Mouse (Mus musculus) layer of hippocampus, postnatal 25 days (tissue): ENCODE results near the gene Emc3. TPM values are rescaled to one million over a fixed set of nuclear protein-coding genes. Genes with fewer than 3 reads are reported as not detected.

Source experiments
- DNase-seq, 2 experiments: peaks; one replicate each; pipeline ENCODE4 v3.0.0; 2022; ENCODE audit warnings: mixed read lengths in 2 of 2, low spot score in 1 of 2; ENCODE audit errors: extremely low spot score in 1 of 2
- total RNA-seq, 2 experiments: library from RNA; stranded (reverse); gene quantifications; 2 replicates each; pipeline ENCODE4 v1.2.3; 2021

Emc3 gene
- total RNA-seq, 2 experiments from 2014 or later: 76.8 to 85.4 TPM

DNA sequence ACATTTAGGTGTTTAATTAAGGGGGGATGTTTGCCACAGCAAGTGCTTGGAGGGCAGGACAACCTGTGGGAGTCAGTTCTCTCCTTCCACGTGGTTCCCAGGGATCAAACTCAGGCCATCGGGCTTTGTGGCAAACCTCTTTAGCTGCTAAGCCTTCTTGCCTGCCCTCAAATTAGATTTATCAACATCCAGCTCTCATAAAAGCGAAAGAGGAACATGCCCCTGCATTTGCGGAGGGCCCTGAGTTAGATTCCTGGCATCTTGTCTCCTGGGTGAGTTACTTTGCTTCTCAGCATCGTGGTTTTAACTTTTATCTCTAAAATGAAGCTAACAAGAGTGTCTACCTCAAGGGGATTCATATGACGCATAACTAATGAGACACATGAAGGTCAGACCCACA lies 32.1 kb downstream of the Emc3 start:
- DNase-seq: no peak

DNA sequence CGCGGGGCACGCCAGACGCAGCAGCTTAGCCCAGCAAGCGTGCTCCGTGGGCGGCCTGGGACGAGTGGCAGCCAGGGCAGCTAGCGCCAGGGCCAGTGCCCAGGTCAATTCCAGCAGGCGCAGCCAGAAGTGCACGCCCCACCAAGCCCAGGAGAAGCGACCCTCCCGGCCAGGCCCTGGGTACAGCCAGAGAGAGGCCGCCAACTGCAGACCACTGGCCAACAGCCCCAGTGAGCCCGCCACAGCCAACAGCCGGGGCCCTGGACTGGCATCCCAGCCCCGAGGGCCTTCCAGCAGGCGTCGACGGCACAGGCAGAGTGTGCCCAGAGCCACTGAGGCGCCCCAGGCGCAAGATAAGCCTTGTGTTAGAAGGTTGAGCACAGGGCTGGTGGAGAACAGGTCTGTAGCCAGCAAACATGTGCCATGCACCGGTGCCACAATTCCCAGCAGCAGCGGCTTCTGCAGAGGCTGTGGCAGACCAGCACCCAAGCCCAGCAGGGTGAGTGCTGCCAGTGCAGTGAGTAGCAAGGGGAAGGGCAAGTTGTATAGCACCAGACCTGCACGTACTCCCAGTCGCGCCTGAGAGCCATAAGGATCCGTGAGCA lies 36.3 kb downstream of the Emc3 start:
- DNase-seq: no peak

DNA sequence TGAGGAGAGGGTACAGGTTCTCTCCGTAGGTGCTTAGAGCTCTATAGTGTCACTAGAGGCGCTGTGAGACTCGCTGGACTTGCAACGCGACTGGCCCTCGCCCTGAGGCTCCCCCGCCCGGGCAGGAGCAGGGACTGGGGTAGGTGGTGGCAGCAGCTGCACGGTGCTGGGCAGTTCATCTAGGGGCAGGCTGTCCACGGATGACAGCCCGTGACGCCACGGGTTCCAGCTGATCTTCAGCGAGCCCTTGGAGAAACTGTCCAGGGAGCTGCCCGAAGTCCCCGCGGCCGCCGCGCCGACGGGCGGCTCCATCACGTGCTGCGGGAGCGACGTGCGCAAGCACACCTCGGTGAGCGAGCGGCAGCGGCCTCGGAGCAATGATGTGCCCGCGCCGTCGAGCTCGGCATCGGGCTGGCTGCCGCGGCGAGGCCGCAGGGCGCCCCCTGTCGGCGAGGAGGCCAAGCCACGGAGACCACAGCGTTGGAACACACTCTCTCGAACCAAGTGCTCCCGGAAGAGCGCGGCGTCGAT lies 37.1 kb downstream of the Emc3 start:
- DNase-seq: peak; percentile 68 to 69

DNA sequence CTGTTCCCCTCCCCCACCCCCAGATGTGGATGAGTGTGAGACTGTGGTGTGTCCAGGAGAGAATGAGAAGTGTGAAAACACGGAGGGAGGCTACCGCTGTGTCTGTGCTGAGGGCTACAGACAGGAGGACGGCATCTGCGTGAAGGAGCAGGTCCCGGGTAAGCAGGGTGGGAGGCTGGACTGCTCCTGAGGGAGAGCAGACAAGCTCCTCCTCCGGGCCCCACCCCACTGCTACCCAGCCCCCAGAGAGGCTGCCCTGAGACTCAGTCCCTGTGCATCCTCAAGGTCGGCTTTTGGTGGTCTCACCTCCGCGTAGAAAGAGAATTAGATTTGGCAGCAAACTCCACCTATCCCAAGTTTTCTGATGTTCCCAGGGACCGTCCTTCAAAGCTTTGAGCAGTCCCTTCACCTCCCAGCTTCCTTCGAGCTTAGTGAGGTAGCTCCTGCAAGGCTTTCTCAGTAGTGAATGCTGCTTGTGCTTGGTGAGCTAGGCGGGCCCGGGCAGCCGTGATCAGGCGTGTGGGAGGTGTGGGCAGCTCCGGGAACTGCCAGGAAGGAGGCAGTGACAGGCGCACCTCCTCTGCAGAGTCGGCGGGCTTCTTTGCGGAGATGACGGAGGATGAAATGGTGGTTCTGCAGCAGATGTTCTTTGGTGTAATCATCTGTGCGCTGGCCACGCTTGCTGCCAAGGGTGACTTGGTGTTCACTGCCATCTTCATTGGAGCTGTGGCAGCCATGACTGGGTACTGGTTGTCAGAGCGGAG lies 39.2 kb downstream of the Emc3 start:
- peak; percentile 34 to 37 for DNase-seq

DNA sequence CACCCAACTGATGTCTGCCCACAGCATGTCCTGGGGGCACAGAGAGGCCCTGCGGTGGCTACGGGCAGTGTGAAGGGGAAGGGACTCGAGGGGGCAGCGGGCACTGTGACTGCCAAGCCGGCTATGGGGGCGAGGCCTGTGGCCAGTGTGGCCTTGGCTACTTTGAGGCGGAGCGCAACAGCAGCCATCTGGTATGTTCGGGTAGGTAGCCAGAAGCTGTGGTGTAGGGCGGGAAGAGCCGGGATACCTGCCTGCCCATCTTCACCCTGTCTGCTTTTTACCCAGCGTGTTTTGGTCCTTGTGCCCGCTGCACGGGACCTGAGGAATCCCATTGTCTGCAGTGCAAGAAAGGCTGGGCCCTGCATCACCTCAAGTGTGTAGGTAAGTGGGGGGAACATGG lies 42.0 kb downstream of the Emc3 start:
- no peak for DNase-seq

DNA sequence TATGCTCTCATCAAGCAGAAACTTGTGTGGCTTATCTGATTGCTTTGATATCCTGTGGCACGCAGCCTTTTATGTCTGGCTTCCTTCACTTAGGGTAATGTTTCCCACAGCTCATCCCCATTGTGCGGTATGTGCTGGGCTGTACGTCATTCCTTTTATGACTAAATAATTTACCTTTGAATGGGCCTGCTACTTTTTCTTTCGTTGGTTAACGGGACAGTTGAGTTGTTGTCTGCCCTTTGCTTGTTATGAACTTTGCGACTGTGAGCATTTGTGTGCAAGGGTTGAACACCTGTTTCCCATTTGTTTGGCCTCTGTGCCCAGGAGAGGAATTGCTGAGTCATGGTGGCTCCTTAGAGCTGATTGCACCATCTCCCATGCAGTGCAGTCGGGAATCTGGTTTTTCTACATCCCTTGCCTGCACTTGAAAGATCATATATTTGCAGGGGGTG lies 44.3 kb downstream of the Emc3 start:
- DNase-seq: no peak

DNA sequence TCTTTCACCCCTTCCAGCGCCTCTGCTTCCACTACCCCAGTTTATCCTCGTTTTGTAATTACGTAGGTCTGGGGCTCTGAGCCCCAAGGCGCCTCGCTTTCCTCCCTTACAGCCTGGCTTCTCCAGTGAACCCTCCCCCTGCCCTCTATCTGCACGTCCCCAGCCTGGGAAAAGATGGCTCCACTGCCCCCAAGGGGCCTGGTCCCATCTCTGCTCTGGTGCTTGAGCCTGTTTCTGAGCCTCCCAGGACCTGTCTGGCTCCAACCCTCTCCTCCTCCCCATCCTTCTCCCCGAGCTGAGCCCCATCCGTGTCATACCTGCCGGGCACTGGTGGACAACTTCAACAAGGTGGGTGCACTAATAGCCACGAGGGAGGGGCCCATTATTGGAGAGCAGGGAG lies 47.7 kb downstream of the Emc3 start:
- no peak for DNase-seq

DNA sequence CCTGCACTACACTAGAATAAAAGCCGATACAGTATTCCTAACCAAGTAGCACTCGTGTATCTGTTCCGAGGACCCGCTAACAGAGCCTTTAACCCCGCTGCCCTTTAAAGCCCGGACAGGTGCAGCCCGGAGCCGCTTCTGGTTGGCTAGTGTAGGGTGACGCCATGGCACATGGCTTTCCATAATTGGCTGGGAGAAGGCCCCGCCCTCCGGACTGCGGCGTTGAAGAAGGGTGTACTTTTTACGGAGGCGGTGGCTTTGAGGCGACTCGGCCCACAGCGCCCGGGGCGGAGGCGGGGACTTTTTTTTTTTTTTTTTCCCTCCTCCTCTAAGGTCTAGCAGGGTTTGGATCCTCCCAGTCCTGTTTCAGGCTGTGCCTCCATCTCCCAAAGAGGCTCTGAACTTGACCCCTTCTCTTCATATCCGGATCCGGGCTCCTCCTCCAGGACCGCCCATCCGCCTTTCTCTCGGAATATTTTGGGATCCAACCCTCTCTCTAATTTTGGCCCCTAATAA lies 48.3 kb downstream of the Emc3 start, which contains the start of gene Creld1:
TSS of gene Creld1 (plus strand) at position 198 of the 516 bp plus-strand sequence.
- peak; percentile 78 to 81 for DNase-seq

DNA sequence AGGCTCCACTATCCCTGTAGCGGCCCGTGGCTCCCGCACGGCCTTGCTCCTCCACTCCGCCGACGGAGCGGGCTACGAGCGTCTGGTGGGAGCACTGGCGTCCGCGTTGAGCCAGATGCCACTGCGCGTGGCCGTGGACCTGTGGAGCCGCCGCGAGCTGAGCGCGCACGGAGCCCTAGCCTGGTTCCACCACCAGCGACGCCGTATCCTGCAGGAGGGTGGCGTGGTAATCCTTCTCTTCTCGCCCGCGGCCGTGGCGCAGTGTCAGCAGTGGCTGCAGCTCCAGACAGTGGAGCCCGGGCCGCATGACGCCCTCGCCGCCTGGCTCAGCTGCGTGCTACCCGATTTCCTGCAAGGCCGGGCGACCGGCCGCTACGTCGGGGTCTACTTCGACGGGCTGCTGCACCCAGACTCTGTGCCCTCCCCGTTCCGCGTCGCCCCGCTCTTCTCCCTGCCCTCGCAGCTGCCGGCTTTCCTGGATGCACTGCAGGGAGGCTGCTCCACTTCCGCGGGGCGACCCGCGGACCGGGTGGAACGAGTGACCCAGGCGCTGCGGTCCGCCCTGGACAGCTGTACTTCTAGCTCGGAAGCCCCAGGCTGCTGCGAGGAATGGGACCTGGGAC lies 48.9 kb downstream of the Emc3 start:
- DNase-seq: peak in 1 of 2 experiments; percentile 41

DNA sequence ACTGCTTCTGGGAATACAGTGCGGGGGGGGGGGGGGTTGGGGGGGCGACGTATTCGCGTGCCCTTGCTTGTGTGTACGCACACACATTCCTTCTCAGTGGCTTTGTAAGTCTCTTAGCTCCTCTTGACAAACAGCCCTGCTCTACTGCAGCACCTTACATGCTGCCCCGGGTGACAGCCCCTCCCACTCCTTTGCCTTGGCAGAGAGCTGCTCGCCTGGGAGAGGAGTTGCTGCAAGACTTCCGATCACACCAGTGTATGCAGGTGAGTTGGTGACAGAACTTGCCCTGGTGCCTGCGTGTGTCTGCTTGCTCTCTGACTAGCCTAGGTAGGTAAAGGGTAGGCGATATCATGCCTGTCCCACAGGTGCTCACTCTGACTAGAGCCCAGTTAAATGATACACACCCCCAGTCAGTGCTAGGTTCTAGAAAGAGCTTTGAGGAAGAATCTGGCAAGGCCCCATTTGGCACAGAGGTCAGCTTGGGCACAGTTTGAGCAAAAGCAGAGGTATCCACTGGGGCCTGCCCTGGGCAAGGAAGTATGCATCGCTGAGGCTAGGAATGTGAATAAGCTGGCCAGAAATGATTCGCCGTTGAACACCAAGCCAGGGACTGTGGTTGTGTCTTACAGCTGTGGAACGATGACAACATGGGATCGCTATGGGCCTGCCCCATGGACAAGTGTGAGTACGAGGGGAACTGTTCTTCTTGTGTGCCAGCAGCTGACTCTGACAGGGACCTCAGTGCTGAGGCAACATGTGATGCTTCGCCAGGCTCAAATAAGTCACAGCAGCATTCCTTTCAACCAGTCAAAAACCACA lies 50.7 kb downstream of the Emc3 start:
- no peak for DNase-seq

DNA sequence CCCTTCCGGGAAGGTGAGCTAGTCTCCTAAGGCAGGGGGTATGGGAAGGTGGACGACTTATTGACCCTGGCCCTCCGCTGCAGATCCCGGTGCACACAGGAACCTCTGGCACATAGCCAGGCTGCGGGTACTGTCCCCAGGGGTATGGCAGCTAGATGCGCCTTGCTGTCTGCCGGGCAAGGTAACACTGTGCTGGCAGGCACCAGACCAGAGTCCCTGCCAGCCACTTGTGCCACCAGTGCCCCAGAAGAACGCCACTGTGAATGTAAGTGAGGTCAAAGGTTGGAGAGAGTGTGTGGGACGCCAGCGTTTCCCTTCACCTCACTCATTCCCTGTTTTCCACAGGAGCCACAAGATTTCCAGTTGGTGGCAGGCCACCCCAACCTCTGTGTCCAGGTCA lies 52.5 kb downstream of the Emc3 start:
- no peak for DNase-seq

DNA sequence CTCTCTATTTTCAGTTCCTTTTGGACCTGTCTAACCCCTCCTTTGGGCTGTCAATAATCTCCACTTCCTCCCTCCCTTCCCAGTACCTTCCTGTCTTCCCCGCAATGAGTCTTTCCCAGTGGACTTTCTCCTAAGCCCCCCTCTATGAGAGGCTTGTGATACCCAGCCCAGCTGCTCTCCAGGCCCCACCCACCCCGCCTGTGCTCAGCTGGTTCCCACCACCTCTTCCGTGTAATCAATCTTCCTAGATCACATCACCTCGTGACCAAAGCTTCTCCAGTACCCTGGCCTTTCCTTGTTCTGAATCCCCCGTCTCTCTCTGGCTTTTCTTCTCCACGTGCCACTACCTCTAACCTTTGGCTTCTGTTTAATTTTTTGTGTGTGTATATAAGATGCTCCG lies 54.1 kb downstream of the Emc3 start:
- DNase-seq: no peak

DNA sequence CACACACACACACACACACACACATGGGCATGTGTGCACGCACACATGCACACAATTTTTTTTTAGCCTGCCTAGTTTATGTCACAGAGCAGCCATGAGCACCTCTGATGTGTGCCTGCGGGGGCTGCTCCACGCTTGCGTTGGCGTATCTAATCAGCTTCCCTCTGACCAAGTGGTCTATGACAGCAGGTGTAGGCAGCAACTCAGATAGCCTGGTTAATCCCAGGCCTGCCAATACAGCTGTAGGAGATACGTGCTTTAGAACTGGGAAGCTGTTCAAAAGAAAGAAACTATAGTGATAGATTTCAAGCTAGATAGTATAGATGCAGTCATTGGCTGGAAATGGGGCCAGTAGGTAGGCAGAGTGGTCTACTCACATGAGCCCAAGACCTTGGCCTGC lies 57.7 kb downstream of the Emc3 start:
- DNase-seq: no peak

DNA sequence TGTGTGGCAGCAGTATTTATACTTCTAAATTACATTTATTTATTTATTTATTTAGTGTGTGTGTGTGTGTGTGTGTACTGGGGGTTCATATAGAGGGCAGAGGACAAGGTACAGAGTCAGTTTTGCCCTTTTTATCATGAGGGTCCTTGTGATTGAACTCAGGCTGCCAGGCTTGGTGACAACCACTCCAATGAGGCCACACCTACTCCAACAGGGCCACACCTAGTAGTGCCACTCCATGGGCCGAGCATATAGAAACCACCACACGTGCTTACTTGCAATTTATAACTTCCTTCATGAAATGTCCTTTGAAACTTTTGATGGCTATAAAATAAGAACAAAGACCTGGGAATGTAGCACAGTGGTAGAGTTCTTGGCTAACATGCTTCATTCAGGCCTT lies 58.2 kb downstream of the Emc3 start:
- DNase-seq: no peak

DNA sequence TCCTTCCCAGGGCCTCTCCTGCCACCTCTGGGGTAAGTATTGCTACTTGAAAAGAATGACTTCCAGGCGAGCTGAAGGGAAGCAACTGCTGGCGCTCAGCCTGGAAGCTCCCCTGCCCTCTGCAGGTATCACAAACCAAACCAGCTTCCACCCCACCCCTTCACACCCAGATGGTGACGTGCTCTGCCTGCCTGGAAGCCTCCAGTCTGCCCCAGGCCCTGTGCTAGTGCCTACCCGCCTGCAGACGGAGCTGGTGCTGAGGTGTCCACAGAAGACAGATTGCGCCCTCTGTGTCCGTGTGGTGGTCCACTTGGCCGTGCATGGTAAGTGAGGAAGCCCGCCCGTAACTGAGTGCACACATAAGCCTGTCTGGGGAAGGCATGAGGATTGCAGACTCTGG lies 59.4 kb downstream of the Emc3 start:
- DNase-seq: no peak

DNA sequence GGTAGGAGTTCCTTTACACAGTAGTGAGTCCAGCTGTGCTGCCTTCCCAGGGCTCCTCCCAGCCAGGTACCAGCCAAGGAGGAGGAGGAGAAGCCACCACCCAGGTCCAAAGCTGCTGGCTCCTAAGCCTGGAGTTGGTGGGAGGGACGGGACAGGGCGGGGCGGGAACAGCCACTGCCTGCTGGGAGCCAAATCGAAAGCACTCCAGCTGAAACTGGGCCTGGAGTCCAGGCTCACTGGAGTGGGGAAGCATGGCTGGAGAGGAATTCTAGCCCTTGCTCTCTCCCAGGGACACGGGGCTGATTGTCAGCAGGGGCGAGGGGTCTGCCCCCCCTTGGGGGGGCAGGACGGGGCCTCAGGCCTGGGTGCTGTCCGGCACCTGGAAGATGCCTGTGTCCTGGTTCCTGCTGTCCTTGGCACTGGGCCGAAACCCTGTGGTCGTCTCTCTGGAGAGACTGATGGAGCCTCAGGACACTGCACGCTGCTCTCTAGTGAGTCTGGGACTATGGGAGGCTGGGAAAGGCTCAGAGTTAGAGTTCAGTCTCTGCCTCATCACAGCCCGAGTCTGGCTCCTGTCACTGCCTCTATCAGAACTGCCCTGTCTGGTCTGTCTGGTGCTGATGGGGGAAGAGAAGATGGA lies 60.0 kb downstream of the Emc3 start, which contains the start of gene Il17rc:
TSS of gene Il17rc (plus strand) at position 131 of the 640 bp plus-strand sequence.
- no peak for DNase-seq

DNA sequence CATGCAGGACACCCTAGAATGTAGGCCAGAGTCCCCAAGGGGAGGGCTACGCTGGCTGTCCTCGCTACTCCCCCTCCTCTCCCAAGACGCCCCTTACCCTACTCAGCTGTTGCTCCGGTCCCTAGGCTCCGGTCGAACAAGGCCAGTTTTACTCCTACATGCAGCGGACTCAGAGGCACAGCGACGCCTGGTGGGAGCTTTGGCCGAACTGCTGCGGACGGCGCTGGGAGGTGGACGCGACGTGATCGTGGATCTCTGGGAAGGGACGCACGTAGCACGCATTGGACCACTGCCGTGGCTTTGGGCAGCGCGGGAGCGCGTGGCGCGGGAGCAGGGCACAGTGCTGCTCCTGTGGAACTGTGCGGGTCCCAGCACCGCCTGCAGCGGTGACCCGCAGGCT lies 62.0 kb downstream of the Emc3 start:
- DNase-seq: peak; percentile 51 to 75

DNA sequence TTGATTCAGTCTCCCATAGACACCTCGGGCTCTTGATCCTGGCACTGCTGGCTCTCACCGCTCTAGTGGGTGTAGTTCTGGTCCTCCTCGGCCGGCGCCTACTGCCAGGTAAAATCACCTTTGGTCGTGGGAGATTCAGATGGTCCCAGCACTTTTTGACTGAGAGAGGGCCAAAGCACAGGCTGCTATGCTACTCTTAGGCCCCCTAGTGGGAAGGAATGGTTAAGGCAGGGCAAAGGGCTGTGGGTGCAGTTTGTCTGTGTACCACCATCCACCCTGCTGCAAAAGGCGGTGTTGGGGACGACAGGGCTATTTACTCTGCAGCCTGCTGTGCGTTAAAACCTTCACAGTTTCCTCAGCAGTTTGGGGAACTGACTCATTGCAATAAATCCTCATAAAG lies 62.4 kb downstream of the Emc3 start:
- peak in 1 of 2 experiments; percentile 62 for DNase-seq

DNA sequence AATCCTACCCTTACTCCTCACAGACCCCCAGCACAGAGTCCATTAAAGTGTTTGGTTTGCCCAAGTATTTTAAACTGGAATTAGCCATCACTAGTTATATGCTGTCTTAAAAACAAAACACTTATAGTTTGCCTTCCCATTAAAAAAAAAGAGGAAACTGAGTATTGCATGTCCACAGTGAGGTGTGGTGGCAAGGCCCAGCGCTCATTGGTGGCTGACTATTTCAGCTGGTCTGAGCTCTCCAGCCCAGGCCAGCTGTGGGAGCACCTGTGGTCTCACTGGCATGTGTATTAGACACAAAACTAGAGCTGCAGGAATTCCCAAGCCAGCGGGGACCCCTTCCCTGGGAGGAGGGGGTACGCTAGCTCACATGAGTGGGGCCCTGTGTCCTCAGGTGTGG lies 62.9 kb downstream of the Emc3 start:
- no peak for DNase-seq

DNA sequence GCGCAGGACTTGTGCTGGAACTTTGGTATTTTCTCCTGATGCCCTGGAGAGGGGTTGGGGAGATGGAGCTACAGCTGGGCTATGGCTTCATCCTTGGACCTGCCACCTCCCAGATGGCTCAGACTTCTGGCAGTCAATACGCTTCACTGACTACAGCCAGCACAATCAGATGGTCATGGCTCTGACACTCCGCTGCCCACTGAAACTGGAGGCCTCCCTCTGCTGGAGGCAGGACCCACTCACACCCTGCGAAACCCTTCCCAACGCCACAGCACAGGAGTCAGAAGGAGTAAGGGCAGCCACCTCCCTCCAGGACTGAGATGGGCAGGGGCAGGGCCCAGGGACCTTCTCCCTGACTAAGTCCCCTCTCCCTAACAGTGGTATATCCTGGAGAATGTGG lies 65.8 kb downstream of the Emc3 start:
- no peak for DNase-seq
